Mouse (Mus musculus): ENCODE results near the gene Zpr1.
A peak's percentile ranks its signal among the peaks of the same experiment; 100 is the strongest.

Gene Zpr1

DNA sequence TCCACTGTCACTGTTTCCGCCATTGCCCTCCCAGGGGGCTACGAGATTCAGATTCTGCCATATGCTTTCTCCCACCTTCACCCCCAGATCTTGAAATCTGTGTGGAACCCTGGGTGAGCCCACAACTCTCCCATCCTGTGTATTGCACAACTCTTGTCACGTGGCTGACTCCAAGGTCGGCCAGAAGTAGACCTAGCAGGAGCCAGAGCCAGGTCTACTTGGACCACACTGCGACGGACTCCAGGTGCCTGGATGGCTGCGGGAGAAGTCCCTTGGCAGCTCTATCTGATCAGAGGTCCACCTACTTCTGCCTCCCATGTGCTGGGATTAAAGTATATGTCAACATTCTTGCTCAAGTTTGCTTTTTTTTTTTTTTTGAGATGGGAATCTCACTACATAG lies 11.7 kb upstream of the Zpr1 start:
- no peak for DNase-seq

DNA sequence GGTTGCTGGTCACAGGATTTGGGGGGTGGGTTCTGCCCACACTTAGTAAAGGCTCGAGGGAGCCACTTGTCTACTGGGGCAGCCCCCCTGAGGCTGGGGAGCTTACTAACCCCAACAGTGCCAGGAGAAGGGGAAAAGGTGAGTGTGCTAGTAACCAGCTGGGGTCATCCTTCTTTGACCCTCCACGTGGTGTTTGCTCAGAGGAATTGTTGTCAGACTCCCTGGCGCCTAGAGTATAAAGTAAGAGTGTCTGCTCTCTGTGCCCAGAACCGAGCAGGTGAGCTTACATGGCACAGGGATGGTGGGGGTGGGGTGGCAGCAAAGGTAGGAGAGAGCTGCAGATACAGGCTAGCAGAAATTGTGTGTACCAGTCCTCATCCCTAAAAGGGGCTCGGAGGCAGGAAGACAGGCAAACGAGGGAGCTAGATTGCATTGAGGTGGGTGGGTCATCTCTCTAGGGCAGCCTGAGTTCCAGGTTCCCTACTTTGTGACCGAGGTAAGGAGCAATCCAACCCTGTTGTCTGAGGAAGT lies 4.5 kb upstream of the Zpr1 start, which contains the start of gene Apoa5:
Apoa5 (plus strand) TSS at position 291 of the 531 bp plus-strand sequence.
- no peak for DNase-seq

DNA sequence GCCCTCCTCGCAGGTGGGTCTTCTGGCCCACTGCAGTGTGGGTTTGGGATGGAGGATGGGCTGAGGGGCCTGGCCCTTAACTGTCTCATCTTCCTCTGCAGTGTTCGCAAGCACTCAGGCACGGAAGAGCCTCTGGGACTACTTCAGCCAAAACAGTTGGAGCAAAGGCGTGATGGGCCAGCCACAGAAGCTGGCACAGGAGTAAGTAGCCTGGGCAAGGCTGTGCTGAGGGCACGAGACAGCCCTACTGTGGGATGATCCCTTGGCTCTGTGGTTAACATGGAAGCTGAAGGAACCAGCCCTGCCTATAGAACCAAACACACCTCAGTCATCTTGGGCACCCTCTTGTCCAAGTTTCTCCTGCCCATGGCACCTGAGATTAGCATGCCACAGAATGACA lies 3.7 kb upstream of the Zpr1 start:
- no peak for DNase-seq

DNA sequence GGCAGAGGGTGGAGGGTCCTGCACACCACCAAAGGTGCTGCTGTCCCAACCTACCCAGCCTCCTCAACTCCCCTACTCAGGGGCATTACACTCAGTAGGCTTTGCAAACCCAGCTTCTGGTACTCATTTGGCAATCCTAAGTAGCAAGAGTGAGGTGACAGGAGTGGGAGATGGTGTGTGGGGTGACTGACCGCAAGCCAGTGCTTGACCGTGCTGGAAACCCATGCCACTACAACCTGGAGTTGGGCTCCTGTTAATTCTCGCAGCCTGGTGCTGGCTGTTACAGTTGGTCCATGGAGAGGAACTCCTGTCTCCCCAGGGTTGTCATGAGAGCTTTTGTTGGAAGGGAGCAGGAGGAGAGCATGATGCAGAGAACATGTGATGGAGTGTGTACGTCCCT lies 2.1 kb upstream of the Zpr1 start:
- DNase-seq = no peak

DNA sequence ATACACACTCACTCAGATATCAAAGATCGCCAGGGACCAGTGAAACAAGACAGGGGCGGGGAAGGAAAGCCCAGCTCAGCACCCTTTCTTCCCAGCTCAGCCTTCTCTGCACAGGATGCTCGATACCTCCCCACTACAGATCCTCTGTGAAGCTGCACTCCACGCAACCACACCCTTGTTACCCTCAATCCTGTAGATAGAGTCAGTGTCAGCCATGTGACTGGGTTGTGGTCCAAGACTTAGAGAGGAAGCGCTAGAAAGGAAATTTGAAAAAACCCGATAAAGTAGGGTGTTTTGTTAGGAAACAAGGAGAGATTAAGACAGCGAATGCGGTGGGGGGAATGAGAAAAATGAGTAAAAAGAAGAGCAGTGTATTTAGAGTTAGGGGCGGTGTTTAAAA lies 794 bp upstream of the Zpr1 start:
- DNase-seq = no peak

DNA sequence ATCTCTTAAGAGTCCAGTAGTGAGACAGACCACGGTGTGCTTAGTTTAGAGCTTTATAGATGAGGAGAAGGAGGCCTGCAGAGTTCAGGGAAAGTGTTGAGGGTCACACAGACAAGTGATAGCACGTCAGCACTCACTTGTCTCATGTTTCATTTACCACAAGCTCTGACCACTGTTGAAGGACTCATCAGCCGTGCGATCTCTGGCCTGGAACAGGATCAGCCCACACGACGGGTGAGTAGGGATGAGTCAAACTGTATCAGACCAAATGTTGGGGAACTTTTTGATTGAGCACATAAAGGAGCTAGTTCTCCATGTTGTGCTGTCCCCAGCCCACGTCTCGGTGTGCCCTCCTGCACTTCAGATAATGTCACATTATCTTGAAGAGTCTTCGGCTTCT lies 1.6 kb downstream of the Zpr1 start:
- no peak for DNase-seq

DNA sequence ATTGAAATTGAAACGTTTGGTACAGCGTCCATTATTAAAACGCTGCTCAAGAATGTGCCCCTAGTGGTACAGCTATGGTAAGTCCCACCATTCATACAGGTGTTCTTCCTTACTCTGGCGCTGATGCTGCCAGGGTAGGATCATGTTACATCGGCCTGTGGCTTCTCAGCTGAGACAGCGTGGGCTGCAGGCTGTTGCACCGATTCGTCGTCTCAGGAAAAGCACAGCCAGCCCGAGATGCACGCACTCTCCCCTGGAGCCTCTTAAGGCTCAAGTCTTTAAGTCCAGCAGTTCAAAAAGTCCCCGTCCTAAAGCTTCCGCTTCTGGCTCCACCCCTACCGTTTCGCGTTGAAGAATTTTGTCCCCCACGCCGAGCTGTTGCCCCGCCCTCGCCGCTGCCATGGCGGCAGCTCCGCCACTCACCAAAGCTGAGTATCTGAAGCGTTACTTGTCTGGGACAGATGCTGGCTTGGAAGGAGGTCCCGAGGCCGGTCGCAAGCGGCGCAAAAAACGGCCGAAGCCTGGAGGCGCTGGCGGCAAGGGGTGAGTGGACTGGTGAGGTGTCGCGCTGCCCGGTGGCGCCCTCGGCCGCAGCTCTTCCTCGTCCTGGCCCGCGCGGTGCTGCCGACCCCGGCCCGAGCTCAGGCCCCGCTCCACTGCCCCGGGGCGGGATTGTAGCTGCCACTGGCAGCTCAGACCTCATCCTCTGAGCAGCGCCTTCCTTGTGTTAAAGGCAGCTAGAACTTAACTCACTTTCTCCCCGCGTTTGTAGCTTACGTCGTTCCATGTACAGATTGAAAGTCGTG lies 10.0 kb downstream of the Zpr1 start, which contains the start of gene Bud13:
Bud13 (plus strand) TSS at position 378 of the 806 bp plus-strand sequence.
- peak; percentile 93 for DNase-seq

DNA sequence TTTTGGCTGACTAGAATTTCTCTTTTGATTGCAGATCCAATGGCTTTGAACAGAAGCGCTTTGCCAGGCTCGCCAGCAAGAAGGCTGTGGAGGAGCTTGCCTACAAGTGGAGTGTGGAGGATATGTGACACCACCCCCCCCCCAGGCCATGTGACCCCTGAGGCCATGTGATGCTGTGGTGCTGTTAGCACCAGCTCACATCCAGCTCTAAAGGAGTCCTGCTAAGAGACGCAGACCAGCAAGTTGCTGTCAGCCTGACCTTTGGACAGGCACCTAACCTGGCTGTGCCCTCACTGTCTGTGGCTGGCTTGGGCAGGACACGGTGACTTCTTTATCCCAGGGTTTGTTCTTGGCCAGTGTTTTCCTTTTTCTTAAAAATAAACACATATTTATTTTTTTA lies 25.5 kb downstream of the Zpr1 start:
- peak; percentile 10 to 70 for DNase-seq

DNA sequence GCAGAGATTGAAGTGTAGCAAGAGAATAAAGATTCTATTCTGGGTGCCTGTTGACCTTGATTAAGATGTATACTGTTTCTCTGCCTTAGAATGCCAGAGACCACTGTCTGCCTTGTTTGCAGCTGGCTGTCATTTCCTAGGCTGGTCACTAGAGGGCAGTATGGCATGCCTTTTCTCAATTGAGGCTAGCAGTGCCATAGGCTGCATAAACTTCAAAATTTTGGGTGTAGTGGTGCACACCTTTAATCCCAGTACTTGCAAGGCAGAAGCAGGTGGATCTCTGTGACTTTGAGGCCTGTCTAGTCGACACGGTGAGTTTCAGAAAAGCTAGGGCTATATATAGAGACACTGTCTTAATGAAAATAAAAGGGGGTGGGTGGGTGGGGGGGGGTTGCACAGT lies 29.3 kb downstream of the Zpr1 start:
- DNase-seq = peak in 1 of 2 experiments; percentile 47

DNA sequence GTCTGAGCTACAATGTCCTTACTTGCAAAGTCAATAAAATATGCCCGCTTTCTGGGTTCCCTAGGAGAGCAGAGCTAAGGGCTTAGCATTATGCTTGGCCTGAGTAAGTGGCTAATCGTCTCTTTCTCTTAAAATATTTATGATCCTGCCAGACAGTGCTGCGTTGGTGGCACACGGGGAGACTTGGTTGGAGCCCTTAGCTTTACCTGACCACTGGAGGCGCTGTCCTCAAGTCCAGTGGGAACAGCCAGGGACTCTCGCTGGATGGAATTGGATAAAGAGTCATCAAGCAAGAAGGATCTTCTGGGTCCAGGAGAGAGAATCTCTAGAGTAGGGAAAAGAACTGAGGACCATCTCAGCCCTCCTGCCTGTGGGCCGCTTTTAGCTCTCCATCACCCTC lies 36.3 kb downstream of the Zpr1 start:
- DNase-seq = peak in 1 of 2 experiments; percentile 51

DNA sequence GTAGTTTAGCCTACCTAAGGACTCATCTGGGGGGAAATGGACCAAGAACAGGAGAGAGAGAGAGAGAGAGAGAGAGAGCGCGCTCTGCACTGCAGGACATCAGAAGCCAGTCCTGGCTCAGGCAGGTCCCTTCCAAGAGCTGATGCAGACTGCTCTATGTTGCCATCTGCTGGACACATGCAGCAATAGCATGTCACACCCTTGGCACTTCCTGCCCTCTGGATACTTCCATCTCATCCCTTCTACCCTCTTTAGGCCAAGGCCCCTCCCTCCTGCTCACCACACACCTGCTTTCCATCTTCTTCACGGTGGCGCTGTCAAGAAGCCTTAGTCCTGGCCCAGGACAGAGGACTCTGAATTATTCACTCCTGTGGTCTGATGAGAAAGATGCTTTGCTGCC lies 41.6 kb downstream of the Zpr1 start:
- peak; percentile 69 to 71 for DNase-seq

DNA sequence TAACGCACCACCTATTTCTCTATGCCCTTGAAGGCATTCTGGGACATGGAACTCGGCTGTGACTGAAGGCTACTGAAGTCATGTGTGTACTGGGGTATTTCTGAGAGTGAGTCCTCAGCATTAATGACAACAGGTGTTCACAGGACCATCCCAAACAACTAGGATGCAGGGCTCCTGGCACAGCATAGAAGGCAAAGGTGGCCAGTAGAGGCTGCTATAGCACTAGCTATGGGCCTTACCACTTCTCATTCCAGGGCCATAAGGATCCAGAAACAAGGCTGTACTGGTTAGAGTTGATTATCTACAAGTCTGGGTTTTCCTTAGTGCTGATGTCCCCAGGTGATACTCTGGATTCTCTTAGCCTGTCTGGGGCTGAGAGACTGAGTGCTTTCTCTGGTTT lies 42.1 kb downstream of the Zpr1 start:
- no peak for DNase-seq

DNA sequence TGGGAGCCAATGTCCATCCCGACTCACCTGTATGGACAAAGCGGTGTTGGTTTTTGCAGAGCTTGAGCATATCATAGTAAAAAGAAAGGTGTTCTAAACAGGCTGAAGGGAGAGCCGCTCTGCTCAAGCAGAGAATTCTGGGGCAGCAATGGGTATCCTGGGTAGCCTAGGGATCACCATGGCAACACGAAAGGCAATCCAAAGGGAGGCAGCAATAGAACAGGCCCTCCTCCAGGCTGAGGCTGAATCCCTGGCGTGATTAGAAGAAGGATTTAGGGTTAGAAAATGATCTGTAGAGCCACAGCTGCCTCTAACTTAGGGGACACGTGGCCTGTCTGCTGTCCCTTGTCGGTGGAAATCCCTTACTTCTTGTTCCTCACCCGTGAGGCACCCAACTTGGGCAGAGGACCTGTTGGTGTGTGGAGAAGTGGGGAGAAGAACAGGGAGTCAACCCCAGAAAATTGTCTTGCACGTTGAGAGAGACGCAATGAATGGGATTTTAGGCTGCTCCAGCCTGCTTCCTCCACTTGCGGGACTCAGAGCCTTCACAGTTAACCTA lies 43.0 kb downstream of the Zpr1 start:
- no peak for DNase-seq

DNA sequence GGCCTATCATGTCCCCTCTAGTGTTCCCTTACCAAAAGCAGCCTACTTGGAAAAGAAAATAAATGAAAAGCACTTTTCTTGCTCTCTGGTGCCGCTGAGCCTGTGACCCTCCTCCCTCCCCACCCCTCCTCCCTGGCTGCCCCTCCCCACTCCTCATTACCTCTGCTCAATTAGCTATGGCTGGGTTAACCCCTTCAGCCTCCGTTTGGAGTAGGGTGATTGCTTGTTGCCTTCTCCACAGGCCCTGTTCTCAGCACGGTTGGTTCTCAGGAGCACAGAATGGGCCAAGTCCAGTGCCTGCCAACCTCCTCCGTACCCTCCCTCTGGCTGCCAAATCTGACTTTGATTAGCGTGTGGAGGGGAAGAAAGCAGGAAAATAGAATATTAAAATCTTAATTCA lies 43.5 kb downstream of the Zpr1 start:
- no peak for DNase-seq

DNA sequence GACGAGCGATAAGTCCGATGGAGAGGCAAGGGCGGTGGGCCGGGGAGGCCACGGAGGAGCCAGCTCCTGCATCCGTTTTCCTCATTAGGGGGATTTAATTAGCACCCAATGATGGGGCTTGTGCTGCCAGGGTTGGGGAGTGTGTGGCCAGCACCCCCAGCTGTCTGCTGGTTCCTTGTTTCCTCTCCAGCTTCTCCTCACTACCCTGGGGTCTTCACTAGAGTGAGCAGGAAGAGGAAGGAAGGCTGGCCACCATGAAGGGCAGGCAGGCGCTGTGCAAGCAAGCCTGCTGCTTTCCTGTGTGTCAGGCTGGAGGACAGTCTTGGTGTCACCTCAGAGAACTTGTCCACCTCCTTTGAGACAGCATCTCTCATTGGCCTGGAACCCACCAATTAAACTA lies 44.0 kb downstream of the Zpr1 start:
- DNase-seq = no peak

DNA sequence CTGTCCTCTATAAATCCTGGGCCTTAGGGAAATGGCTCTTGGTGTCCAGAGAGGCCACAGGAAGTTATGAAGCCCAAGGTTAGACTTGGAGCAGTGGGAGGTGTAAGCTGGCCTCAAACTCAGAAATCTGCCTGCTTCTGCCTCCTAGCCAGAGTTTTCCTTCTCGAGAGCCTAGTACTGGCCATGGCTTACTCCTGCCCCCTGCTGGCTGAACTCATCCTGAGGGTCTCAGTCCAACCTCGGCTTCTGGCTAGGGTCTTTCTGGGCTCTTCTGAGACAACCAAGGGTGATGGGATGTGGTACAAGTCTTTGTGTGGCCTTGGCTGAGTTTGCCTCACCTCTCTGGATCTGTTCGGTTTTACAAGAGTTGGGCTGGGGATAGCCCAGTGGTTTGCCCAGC lies 45.1 kb downstream of the Zpr1 start:
- DNase-seq = no peak

DNA sequence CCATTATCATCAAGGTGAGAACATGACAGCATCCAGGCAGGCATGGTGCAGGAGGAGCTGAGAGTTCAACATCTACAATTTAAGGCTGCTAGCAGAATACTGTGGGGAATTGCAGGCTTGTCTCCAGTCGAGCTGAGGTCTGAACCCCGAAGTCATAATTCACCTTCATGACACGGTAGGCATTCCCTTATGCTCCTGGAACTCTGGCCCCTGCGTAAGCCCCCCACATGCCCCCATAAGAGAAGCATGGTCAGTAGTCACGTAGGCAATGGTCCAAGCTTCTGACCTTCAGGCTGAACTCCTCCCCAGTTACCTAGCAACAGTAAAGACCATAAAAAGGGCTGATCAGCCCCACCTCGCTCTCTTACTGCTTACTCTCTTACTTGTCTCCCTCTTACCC lies 47.0 kb downstream of the Zpr1 start, which contains the start of gene 4931429L15Rik:
4931429L15Rik (minus strand) TSS at position 101 of the 400 bp plus-strand sequence.
- peak in 1 of 2 experiments; percentile 2 for DNase-seq

DNA sequence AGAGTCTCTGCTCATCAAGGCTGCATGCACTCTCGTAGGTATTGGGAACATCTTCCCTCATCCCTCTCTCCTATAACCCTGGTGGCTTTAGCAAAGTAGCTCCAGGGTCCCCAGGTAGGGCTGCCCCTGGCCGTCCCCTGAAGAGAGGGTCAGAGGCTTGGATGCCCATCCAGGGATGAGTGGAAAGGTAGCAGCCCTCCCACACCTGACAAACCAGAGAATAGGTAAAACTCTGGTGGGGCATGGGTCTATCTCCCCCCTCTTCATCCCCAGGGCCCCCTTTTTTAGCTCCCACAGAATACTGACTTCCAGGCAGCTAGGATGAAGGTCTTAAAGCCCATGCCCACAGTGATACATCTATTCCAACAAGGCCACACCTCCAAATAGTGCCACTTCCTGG lies 47.6 kb downstream of the Zpr1 start:
- peak in 1 of 2 experiments; percentile 12 for DNase-seq

DNA sequence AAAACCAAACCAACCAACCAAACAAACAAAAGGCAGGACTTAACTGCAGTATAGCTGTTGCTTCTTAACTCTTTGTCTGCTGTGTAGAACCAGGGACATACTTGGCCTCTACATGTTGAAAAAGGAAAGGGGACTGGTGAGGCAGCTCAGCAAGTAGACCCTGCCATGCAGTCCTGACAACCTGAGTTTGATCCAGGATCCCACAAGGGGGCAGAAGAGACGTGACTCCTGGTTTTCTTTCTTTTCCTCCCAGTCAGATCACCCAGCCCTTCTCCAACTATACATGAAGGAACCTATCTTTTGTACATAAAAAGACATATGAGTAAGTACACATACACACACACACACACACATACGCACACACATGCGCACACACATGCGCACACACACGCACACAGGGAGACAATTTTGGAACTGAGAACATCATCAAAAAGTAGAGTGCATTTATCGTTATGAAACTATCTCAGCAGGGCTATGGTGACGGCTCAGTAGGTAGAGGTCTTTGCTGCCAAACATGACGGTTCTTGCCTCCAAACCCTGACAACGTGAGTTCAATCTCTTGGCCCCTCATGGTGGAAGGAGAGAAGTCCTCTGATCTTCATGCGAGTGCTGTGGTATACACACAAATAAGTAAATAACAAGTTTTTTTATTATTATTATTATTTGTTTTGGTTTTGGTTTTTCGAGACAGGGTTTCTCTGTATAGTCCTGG lies 54.0 kb downstream of the Zpr1 start:
- DNase-seq = peak in 1 of 2 experiments; percentile 9

DNA sequence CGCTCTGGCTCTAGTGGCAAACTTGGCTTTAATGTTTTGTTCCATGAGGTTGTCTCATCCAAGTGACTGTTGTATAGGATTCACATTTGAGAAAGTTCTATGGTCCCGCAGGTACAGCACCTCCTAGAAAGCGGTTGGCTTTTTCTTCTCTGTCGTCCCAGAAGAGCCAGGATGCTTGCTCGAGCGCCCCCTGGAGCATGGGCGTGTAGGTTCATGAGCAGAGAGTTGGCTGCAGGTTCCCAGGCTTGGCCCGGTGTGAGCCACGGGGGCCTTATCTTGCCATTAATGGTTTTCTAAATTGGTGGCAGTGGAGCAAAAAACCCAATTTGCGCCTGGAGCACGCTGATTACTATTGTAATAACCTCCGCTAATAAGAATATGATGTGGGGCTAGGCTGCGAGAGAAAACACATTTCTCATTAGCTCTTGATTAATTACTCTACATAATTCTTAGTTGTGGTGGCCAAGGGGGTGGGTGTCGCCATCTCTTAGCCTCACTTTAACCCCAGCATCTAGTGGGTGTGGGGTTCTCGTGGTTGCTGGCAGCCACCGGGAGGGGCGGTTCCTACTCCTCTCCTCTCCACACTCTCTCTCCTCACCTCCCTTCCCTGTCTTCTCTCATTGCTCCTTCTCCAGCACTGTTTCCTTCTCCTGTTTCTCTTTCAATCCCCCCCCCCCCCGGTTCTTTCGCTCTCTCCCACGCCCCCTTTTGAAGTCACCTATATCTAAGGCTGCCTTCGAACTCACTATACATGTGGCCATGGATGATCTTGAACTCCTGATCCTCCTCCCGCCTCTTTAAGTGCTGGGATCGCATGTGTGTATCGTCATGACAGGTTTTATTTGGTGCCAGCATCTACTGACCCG lies 55.1 kb downstream of the Zpr1 start:
- peak in 1 of 2 experiments; percentile 23 for DNase-seq

DNA sequence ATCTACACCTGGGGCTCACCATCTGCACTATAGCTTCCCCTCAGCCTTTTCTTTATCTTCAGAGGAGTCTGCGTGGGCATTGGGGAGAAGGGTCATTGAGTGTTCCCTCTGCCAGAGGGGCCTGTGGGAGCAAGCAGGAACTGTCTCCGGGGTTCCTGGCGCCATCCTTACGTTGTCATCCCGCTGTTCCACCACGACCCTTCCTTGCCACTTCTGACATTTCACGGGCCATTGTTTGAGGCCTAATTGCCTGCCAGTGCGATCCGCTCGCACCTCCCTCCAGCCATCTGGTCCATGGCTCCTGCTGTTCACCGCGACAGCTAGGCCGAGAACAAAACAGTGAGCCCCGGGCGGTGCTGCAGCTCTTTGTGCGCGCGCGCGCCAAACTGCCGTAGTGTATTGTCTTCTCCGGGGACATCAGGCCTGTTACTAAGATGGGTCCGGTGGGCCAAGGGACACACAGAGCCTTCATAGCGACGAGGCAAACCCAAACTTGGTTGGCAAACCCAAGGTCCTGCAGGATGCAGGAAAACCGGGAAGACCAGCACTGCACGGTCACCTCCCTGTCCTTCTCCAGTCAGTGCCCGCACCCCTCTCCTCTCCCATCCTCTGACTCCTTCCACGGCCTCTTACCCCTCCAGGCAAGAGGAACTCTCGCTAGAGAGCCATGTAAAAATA lies 55.8 kb downstream of the Zpr1 start:
- peak; percentile 18 to 36 for DNase-seq

DNA sequence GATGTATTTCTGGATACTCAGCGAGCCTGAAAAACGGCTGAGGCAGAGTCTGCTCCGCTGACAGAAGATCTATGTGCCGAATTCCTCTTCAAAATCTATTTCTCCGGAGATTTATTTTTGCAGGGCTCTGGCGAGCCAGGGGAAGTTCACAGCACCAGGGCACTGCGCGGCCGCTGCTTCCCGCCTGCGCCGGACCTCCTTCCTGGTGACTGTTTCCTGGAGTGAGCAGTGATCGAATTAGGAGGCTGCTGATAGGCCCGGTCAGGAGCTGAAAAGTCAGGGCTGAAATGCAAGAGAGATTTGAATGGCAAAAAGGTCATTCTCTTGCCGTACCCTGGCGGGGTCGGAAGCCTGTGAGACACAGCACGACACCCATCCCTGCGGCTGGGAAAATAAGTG lies 56.4 kb downstream of the Zpr1 start:
- DNase-seq = peak; percentile 20 to 33

Measured in kidney, postnatal 25 days (tissue).